Mouse (Mus musculus) intestine, embryonic 14.5 days (tissue): ENCODE measurements around the gene Aox4. TPM values are rescaled to one million over a fixed set of nuclear protein-coding genes. Genes with fewer than 3 reads are reported as not detected.

Experiments used
- ATAC-seq: fragments of 200-750 bp; cut with Nextera tagmentation; replicated peaks from 2 replicates; pipeline ENCODE4 v1.8.0; 2017; ENCODE audit warnings: low read depth, moderate number of reproducible peaks, moderate TSS enrichment, moderate library complexity; ENCODE audit not compliant: low FRiP score, low TSS enrichment
- DNase-seq: peaks from one replicate; pipeline ENCODE4 v3.0.0-alpha.2; 2018; ENCODE audit warnings: low spot score
- H3K27ac ChIP-seq: fragments of 300-500 bp; sonication (generic); 2 replicates; pipeline ENCODE4 v1.5.1; 2014; ENCODE audit warnings: low read depth, mild to moderate bottlenecking, control low read depth
- H3K27me3 ChIP-seq: fragments of 300-500 bp; sonication (generic); replicated peaks from 2 replicates; pipeline ENCODE4 v1.6.1; 2014; ENCODE audit warnings: low read length, control low read depth; ENCODE audit not compliant: control insufficient read depth, insufficient read depth
- H3K36me3 ChIP-seq: fragments of 300-500 bp; sonication (generic); 2 replicates; pipeline ENCODE4 v1.6.1; 2014; ENCODE audit warnings: low read length, control low read depth; ENCODE audit not compliant: control insufficient read depth, insufficient read depth
- H3K4me1 ChIP-seq: fragments of 300-500 bp; sonication (generic); replicated peaks from 2 replicates; pipeline ENCODE4 v1.6.1; 2014; ENCODE audit warnings: low read length, control low read depth, mixed read lengths; ENCODE audit not compliant: control insufficient read depth, insufficient read depth
- H3K4me2 ChIP-seq: fragments of 300-500 bp; sonication (generic); 2 replicates; pipeline ENCODE4 v1.6.1; 2014; ENCODE audit warnings: low read length
- H3K4me3 ChIP-seq: fragments of 300-500 bp; sonication (generic); 2 replicates; pipeline ENCODE4 v1.5.1; 2014; ENCODE audit warnings: low read depth, low read length, control low read depth, mixed read lengths
- H3K9ac ChIP-seq: fragments of 300-500 bp; sonication (generic); 2 replicates; pipeline ENCODE4 v1.6.1; 2014; ENCODE audit warnings: mild to moderate bottlenecking, low read length
- H3K9me3 ChIP-seq: fragments of 300-500 bp; sonication (generic); 2 replicates; pipeline ENCODE4 v1.6.1; 2016; ENCODE audit warnings: low read length, control low read depth; ENCODE audit not compliant: control insufficient read depth
- WGBS: fragments of 180-500 bp; shearing (Covaris S2); extraction: QIAGEN DNeasy Blood & Tissue Kit; methylation state at CpG from one replicate; pipeline ENCODE4 v1.1.7; 2014; 5-methylcytosine and 5-hydroxymethylcytosine counted together
- polyA plus RNA-seq: library from polyadenylated mRNA; unstranded; fragments of >200 nt; fragmentation: Nextera tagmentation; extraction: Ambion mirVana; gene quantifications from 2 replicates; pipeline ENCODE4 v1.2.1, GENCODE M21; 2014

The Aox4 gene
- polyA plus RNA-seq, 1 experiment from 2014 or later = 0.87 TPM

- no peak overlapping the region for H3K27ac ChIP-seq
- H3K4me1 ChIP-seq = 0 out of 2 replicates have a peak, but pooled peaks cover 6% of the 10 kb centered on the region
- H3K27me3 ChIP-seq = no peaks in the 10 kb centered on the region
- no peak overlapping the region for H3K4me2 ChIP-seq
- no peaks in the 10 kb centered on the region for H3K36me3 ChIP-seq
- no peak overlapping the region for H3K9ac ChIP-seq
- H3K4me3 ChIP-seq = no peak overlapping the region
- 56% methylated on average over 4 of the region's 4 CpGs for WGBS
- H3K9me3 ChIP-seq = no peaks in the 10 kb centered on the region
- DNase-seq = no peak
- ATAC-seq = no peak
Measured at GRCm38 (mm10) chr1:58296821-58297220, 86.6 kb downstream of the Aox4 start.

- Histone ChIP-seq H3K9ac (no peak overlapping the region), H3K36me3 (no peaks in the 10 kb centered on the region), H3K4me3 (no peak overlapping the region), H3K4me2 (no peak overlapping the region), H3K27me3 (no peaks in the 10 kb centered on the region), H3K4me1 (0 out of 2 replicates have a peak, but pooled peaks cover under 1% of the 10 kb centered on the region), H3K27ac (no peak overlapping the region), H3K9me3 (no peaks in the 10 kb centered on the region)
- WGBS = 68% methylated on average over 6 of the region's 6 CpGs
- no peak for DNase-seq
- no peak for ATAC-seq
Measured at GRCm38 (mm10) chr1:58298347-58298746, 88.2 kb downstream of the Aox4 start.

GRCm38 (mm10) chr1:58301073-58301472, 90.9 kb downstream of the Aox4 start:
- Histone ChIP-seq H3K27ac (no peak overlapping the region), H3K9ac (no peak overlapping the region), H3K9me3 (no peaks in the 10 kb centered on the region), H3K27me3 (no peaks in the 10 kb centered on the region), H3K4me3 (no peak overlapping the region), H3K4me1 (peaks cover 10% of the 10 kb centered on the region; the same call in 1 of the 2 replicates), H3K36me3 (no peaks in the 10 kb centered on the region), H3K4me2 (no peak overlapping the region)
- WGBS = 90% methylated on average over 7 of the region's 7 CpGs
- ATAC-seq (no peak), DNase-seq (no peak)

- Histone ChIP-seq H3K27me3 (no peaks in the 10 kb centered on the region), H3K4me1 (peaks cover 10% of the 10 kb centered on the region; the same call in 1 of the 2 replicates), H3K4me3 (no peak overlapping the region), H3K9ac (no peak overlapping the region), H3K27ac (no peak overlapping the region), H3K36me3 (no peaks in the 10 kb centered on the region), H3K9me3 (no peaks in the 10 kb centered on the region), H3K4me2 (no peak overlapping the region)
- WGBS = 74% methylated on average over 6 of the region's 6 CpGs
- ATAC-seq = no peak
- no peak for DNase-seq
Measured at GRCm38 (mm10) chr1:58302015-58302414, 91.8 kb downstream of the Aox4 start.

GRCm38 (mm10) chr1:58303009-58303408, 92.8 kb downstream of the Aox4 start:
- Histone ChIP-seq H3K4me2 (no peak overlapping the region), H3K4me1 (peaks cover 10% of the 10 kb centered on the region; the same call in 1 of the 2 replicates), H3K36me3 (no peaks in the 10 kb centered on the region), H3K27ac (no peak overlapping the region), H3K9me3 (no peaks in the 10 kb centered on the region), H3K9ac (no peak overlapping the region), H3K4me3 (no peak overlapping the region), H3K27me3 (no peaks in the 10 kb centered on the region)
- ATAC-seq = no peak
- DNase-seq = no peak
- WGBS = 88% methylated on average over 6 of the region's 6 CpGs

GRCm38 (mm10) chr1:58303726-58304125, 93.5 kb downstream of the Aox4 start:
- Histone ChIP-seq H3K4me3 (no peak overlapping the region), H3K27me3 (no peaks in the 10 kb centered on the region), H3K36me3 (no peaks in the 10 kb centered on the region), H3K9me3 (no peaks in the 10 kb centered on the region), H3K27ac (peak overlapping the region; percentile 60; the same call in 1 of the 2 replicates), H3K4me1 (peaks cover 10% of the 10 kb centered on the region; the same call in 1 of the 2 replicates), H3K4me2 (no peak overlapping the region), H3K9ac (no peak overlapping the region)
- peak; percentile 76 for ATAC-seq
- WGBS = 58% methylated on average over 4 of the region's 4 CpGs
- DNase-seq = no peak

GRCm38 (mm10) chr1:58304296-58304695, 94.1 kb downstream of the Aox4 start:
- no peaks in the 10 kb centered on the region for H3K36me3 ChIP-seq
- no peak overlapping the region for H3K4me3 ChIP-seq
- DNase-seq (peak; percentile 62), ATAC-seq (0 out of 2 replicates have a peak, but pooled peaks have one; percentile 50)
- H3K27me3 ChIP-seq = no peaks in the 10 kb centered on the region
- WGBS = 40% methylated on average over 12 of the region's 12 CpGs
- no peak overlapping the region for H3K4me2 ChIP-seq
- H3K4me1 ChIP-seq = peaks cover 10% of the 10 kb centered on the region; the same call in 1 of the 2 replicates
- no peak overlapping the region for H3K9ac ChIP-seq
- no peaks in the 10 kb centered on the region for H3K9me3 ChIP-seq
- H3K27ac ChIP-seq = peak overlapping the region; percentile 60

GRCm38 (mm10) chr1:58307181-58307580, 97.0 kb downstream of the Aox4 start:
- WGBS = 70% methylated on average over 8 of the region's 8 CpGs
- no peak overlapping the region for H3K4me2 ChIP-seq
- H3K36me3 ChIP-seq = no peaks in the 10 kb centered on the region
- ATAC-seq (no peak), DNase-seq (no peak)
- H3K9ac ChIP-seq = no peak overlapping the region
- H3K4me1 ChIP-seq = peaks cover 10% of the 10 kb centered on the region; the same call in 1 of the 2 replicates
- H3K27ac ChIP-seq = no peak overlapping the region
- no peaks in the 10 kb centered on the region for H3K9me3 ChIP-seq
- H3K27me3 ChIP-seq = no peaks in the 10 kb centered on the region
- H3K4me3 ChIP-seq = no peak overlapping the region

GRCm38 (mm10) chr1:58308594-58308993, 98.4 kb downstream of the Aox4 start:
- no peak overlapping the region for H3K27ac ChIP-seq
- no peak overlapping the region for H3K9ac ChIP-seq
- no peaks in the 10 kb centered on the region for H3K9me3 ChIP-seq
- no peak overlapping the region for H3K4me3 ChIP-seq
- peaks cover 7% of the 10 kb centered on the region; the same call in 1 of the 2 replicates for H3K4me1 ChIP-seq
- ATAC-seq (no peak), DNase-seq (no peak)
- no peaks in the 10 kb centered on the region for H3K36me3 ChIP-seq
- 91% methylated on average over 8 of the region's 8 CpGs for WGBS
- H3K27me3 ChIP-seq = no peaks in the 10 kb centered on the region
- no peak overlapping the region for H3K4me2 ChIP-seq
